Mouse (Mus musculus): ENCODE measurements at regions not wholly inside any gene's neighbourhood (a gene's known extent, or its start where the extent isn't known, plus 50 kb on each side); places are given as distances from the start of the nearest gene placed in this dataset.

GRCm38 (mm10) chr16:13046366-13047120, 62.9 kb upstream of the Ercc4 start:
- DNase-seq: peak; percentile 73

- DNase-seq: no peak
These were observed 60.2 kb upstream of the Ercc4 start for GRCm38 (mm10) chr16:13049321-13049720.

GRCm38 (mm10) chr16:13050225-13050892, 59.1 kb upstream of the Ercc4 start:
- DNase-seq: no peak

- DNase-seq: no peak
These were observed 54.5 kb upstream of the Ercc4 start for GRCm38 (mm10) chr16:13054956-13055355.
